Mouse (Mus musculus) hindbrain, postnatal 0 days (tissue): Measurements from ENCODE around the gene Alg12. TPM values are rescaled to one million over a fixed set of nuclear protein-coding genes. Genes with fewer than 3 reads are reported as not detected.
"Not testable (repeated sequence)": the region's sequence is repeated elsewhere in the genome, so short reads cannot be mapped to it uniquely, and the experiment has no call there.

Experiments used
- ATAC-seq: fragments of 200-750 bp; cut with Nextera tagmentation; 2 replicates; pipeline ENCODE4 v1.8.0; 2017; ENCODE audit warnings: mild to moderate bottlenecking, moderate TSS enrichment, moderate library complexity
- DNase-seq: peaks from one replicate; pipeline ENCODE4 v3.0.0-alpha.2; 2015; ENCODE audit warnings: low spot score
- H3K27ac ChIP-seq: fragments of 300-500 bp; sonication (generic); 2 replicates; pipeline ENCODE4 v1.5.1; 2014; ENCODE audit warnings: mild to moderate bottlenecking
- H3K27me3 ChIP-seq: fragments of 300-500 bp; sonication (generic); 2 replicates; pipeline ENCODE4 v1.6.1; 2014; ENCODE audit warnings: low read length, mixed read lengths; ENCODE audit not compliant: insufficient read depth
- H3K36me3 ChIP-seq: fragments of 300-500 bp; sonication (generic); 2 replicates; pipeline ENCODE4 v1.6.1; 2014; ENCODE audit warnings: low read length, mixed read lengths; ENCODE audit not compliant: insufficient read depth
- H3K4me1 ChIP-seq: fragments of 300-500 bp; sonication (generic); 2 replicates; pipeline ENCODE4 v1.6.1; 2014; ENCODE audit warnings: antibody characterized with exemption, low read length, mixed read lengths; ENCODE audit not compliant: insufficient read depth
- H3K4me2 ChIP-seq: fragments of 300-500 bp; sonication (generic); 2 replicates; pipeline ENCODE4 v1.6.1; 2014; ENCODE audit warnings: low read depth, mild to moderate bottlenecking, low read length, moderate library complexity, mixed read lengths
- H3K4me3 ChIP-seq: fragments of 300-500 bp; sonication (generic); 2 replicates; pipeline ENCODE4 v1.5.1; 2014; ENCODE audit warnings: low read length
- H3K9ac ChIP-seq: fragments of 300-500 bp; sonication (generic); replicated peaks from 2 replicates; pipeline ENCODE4 v1.6.1; 2014; ENCODE audit warnings: mild to moderate bottlenecking, low read length, moderate library complexity, mixed read lengths
- H3K9me3 ChIP-seq: fragments of 300-500 bp; sonication (generic); 2 replicates; pipeline ENCODE4 v1.6.1; 2016; ENCODE audit warnings: low read length, mixed read lengths
- CTCF ChIP-seq: IDR thresholded peaks from 2 replicates; pipeline ENCODE4 v1.5.1; 2016; ENCODE audit warnings: antibody characterized with exemption, control low read depth, low read depth
- WGBS: fragments of 180-500 bp; shearing (Covaris S2); extraction: QIAGEN DNeasy Blood & Tissue Kit; methylation state at CpG from one replicate; pipeline ENCODE4 v1.1.7; 2014; 5-methylcytosine and 5-hydroxymethylcytosine counted together
- polyA plus RNA-seq: library from polyadenylated mRNA; unstranded; fragments of >200 nt; fragmentation: Nextera tagmentation; extraction: Ambion mirVana; gene quantifications from 2 replicates; pipeline ENCODE4 v1.2.1, GENCODE M21; 2015
- total RNA-seq: library from RNA; depleted of rRNA; stranded (reverse); fragments of >200 nt; gene quantifications from 2 replicates; pipeline ENCODE4 v1.2.3, GENCODE M21; 2014

Alg12 gene
- total and polyA plus RNA-seq, 2 experiments from 2014 or later, result 7.2 to 12.7 TPM

DNA sequence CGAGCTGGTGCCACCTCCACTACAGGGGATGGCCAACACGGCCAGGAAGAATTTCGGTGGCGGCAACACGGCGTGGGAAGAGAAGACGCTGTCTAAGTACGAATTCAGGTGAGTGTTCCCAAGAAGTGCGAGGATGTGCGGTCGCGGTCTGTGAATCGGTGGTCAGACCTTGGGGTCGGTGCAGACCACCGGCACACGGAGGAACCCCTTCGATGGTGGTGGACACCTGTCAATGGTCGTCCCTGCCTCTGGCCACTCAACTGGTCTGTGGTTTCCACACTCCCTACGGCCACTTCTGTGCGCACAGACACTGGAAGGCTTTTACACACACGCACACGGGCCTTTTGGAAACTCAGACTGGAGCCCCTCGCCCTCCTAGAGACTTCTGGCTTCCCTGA, 787 bp upstream of the Alg12 start:
- under 1% methylated on average over 23 of the region's 23 CpGs for WGBS
- no peak for DNase-seq
- TF ChIP-seq CTCF, result no peak

GRCm38 (mm10) chr15:88815196-88815700, 3.9 kb downstream of the Alg12 start:
- H3K36me3 ChIP-seq, result peaks cover 4% of the 10 kb centered on the region; the same call in 1 of the 2 replicates
- H3K4me2 ChIP-seq, result no peak overlapping the region
- no peaks in the 10 kb centered on the region for H3K27me3 ChIP-seq
- TF ChIP-seq CTCF, result no peak
- no peak overlapping the region for H3K9ac ChIP-seq
- H3K4me3 ChIP-seq, result no peak overlapping the region
- no peak for ATAC-seq
- no peak for DNase-seq
- WGBS, result 91% methylated on average over 6 of the region's 6 CpGs
- H3K27ac ChIP-seq, result no peak overlapping the region
- H3K4me1 ChIP-seq, result peaks cover 9% of the 10 kb centered on the region
- H3K9me3 ChIP-seq, result no peaks in the 10 kb centered on the region

More for the DNA sequence above, 787 bp upstream of the Alg12 start:
- H3K27ac ChIP-seq, result peak overlapping the region; percentile 69; the same call in 1 of the 2 replicates
- H3K9ac ChIP-seq, result peak overlapping the region; percentile 72
- no peaks in the 10 kb centered on the region for H3K9me3 ChIP-seq
- H3K4me2 ChIP-seq, result peak overlapping the region; percentile 84
- H3K4me1 ChIP-seq, result peaks cover 16% of the 10 kb centered on the region
- no peaks in the 10 kb centered on the region for H3K27me3 ChIP-seq
- no peak for ATAC-seq
- H3K36me3 ChIP-seq, result peaks cover 26% of the 10 kb centered on the region; the same call in 1 of the 2 replicates
- H3K4me3 ChIP-seq, result peak overlapping the region; percentile 86

DNA sequence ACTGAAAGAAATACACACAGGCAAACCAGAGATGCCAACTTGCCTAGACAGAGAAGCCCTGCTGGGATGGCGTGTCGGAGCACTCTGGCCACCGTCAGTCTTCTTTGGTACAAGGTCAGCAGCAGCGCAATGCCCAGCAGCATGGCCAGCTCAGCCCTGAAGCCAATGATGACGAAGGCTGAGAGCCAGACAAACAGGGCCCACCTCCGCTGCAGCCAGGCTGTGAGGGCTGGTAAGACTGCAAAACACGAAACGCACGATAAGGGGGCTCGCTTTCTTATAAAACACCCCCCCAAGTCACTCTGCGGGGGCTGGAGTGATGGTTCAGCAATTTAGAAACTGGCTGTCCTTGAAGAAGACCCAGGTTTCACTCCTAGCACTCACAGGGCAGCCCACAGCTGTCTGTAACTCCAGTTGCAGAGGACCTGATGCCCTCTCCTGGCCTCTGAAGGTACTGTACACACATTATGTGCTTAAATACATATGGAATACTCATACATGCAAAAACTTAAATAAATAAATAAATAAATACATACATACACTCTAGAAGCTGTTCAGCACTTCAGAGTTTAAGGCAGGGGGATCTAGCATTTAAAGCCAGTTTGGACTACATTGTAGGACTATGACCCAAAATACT, 4.6 kb downstream of the Alg12 start:
- Histone ChIP-seq H3K36me3 (peaks cover 4% of the 10 kb centered on the region; the same call in 1 of the 2 replicates), H3K27ac (no peak overlapping the region), H3K9me3 (no peaks in the 10 kb centered on the region), H3K27me3 (no peaks in the 10 kb centered on the region), H3K4me3 (no peak overlapping the region), H3K4me2 (no peak overlapping the region), H3K4me1 (peaks cover 5% of the 10 kb centered on the region; the same call in 1 of the 2 replicates), H3K9ac (no peak overlapping the region)
- ATAC-seq, result no peak
- DNase-seq, result no peak
- 96% methylated on average over 11 of the region's 11 CpGs for WGBS
- peak; percentile 39 for TF ChIP-seq CTCF

DNA sequence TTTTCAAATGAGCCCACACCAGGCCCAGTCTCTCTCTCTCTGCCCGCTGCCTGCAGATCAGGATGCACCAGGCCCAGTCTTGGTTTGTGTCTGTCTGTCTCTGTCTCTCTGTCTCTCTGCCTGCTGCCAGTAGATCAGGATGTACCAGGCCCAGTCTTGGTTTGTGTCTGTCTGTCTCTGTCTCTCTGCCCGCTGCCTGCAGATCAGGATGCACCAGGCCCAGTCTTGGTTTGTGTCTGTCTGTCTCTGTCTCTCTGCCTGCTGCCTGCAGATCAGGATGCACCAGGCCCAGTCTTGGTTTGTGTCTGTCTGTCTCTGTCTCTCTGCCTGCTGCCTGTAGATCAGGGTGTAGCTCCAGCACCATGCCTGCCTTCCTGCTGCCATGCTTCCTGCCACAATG, 5.2 kb downstream of the Alg12 start:
- 100% methylated on average over 2 of the region's 2 CpGs for WGBS
- not testable (repeated sequence) for ATAC-seq, H3K4me3 ChIP-seq, H3K27ac ChIP-seq, DNase-seq, H3K4me2 ChIP-seq, H3K4me1 ChIP-seq, H3K9me3 ChIP-seq, H3K36me3 ChIP-seq, H3K27me3 ChIP-seq, H3K9ac ChIP-seq

DNA sequence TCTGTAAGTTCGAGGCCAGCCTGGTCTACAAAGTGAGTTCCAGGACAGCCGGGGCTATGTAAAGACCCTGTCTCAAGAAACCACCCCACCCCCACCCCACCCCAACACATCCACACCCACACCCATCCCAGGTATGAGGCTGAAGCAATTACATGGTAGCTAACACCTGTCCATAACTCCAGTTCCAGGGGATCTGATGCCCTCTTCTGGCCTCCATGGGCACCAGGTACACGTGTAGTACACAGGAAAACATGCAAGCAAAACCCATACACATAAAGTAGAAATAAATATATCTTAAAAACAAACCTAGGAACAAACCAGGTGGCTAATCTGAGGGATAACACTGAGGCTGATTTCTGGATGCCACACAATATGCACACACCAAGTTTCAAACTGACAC, 5.9 kb downstream of the Alg12 start:
- no peak overlapping the region for H3K4me2 ChIP-seq
- no peaks in the 10 kb centered on the region for H3K9me3 ChIP-seq
- no peak overlapping the region for H3K4me3 ChIP-seq
- no peak overlapping the region for H3K27ac ChIP-seq
- H3K36me3 ChIP-seq, result peaks cover 4% of the 10 kb centered on the region; the same call in 1 of the 2 replicates
- WGBS, result 89% methylated on average over 3 of the region's 3 CpGs
- DNase-seq, result no peak
- no peak overlapping the region for H3K9ac ChIP-seq
- no peaks in the 10 kb centered on the region for H3K27me3 ChIP-seq
- no peaks in the 10 kb centered on the region for H3K4me1 ChIP-seq
- TF ChIP-seq CTCF, result no peak
- ATAC-seq, result no peak

DNA sequence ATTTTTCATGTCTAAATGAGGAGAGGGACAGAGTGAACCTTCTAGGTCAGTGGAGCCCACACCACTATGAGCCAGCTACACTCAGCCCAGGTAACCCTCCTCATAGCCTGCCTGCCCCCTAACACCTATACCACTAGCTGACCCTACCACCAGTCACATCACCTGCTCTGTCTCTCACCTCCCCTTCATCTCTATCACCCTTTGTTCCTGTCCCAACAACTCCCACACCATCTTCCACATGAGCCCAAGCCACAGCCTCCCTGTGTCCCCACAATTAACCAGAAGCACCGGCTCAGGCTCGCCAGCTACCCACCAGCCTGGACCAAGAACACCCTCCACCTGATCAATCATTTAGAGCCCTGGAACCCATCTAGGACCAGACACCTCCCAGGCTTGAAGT, 8.7 kb downstream of the Alg12 start:
- H3K4me3 ChIP-seq, result no peak overlapping the region
- no peaks in the 10 kb centered on the region for H3K9me3 ChIP-seq
- DNase-seq (no peak), ATAC-seq (no peak)
- no peak for TF ChIP-seq CTCF
- no peak overlapping the region for H3K27ac ChIP-seq
- H3K27me3 ChIP-seq, result no peaks in the 10 kb centered on the region
- H3K4me2 ChIP-seq, result no peak overlapping the region
- no peak overlapping the region for H3K9ac ChIP-seq
- H3K36me3 ChIP-seq, result peaks cover 12% of the 10 kb centered on the region; the same call in 1 of the 2 replicates
- no peaks in the 10 kb centered on the region for H3K4me1 ChIP-seq
- 94% methylated on average over 2 of the region's 2 CpGs for WGBS

DNA sequence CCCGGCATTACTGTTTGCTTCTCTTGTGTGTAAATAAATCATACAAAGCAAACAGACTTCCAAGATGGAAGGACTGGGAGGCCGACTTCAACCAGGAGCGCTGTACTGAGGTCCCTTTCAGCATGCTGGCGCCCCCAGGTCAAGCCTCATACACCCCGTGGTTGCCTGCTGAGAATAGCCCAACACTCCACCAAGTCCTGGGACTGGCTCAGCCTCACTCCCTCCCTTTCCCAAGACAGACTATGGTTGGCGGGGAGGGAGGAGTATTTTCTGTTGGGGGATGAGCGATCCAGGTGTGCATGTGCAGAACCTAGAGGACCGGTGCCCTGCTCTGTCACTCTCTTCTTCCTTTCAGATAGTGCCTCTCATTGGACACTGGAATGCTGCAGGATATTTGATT, 11.0 kb downstream of the Alg12 start:
- Histone ChIP-seq H3K4me3 (no peak overlapping the region), H3K9me3 (no peaks in the 10 kb centered on the region), H3K4me1 (no peaks in the 10 kb centered on the region), H3K4me2 (no peak overlapping the region), H3K9ac (no peak overlapping the region), H3K36me3 (peaks cover 18% of the 10 kb centered on the region; the same call in 1 of the 2 replicates), H3K27ac (no peak overlapping the region), H3K27me3 (no peaks in the 10 kb centered on the region)
- TF ChIP-seq CTCF, result no peak
- no peak for DNase-seq
- ATAC-seq, result no peak
- 89% methylated on average over 8 of the region's 8 CpGs for WGBS
